Mouse (Mus musculus) cerebellum, adult 8-10 months (tissue): Measurements from ENCODE around the gene Fggy.

Experiments used
- DNase-seq: peaks from one replicate; pipeline ENCODE4 v3.0.0; 2022

Gene Fggy

GRCm38 (mm10) chr4:95733397-95734249, 176.3 kb downstream of the Fggy start:
- no peak for DNase-seq

GRCm38 (mm10) chr4:95735967-95736366, 178.7 kb downstream of the Fggy start:
- DNase-seq = no peak

- no peak for DNase-seq
These were observed 179.4 kb downstream of the Fggy start for GRCm38 (mm10) chr4:95736674-95737073.

- DNase-seq = no peak
These were observed 180.9 kb downstream of the Fggy start for GRCm38 (mm10) chr4:95738179-95738578.

GRCm38 (mm10) chr4:95738725-95739124, 181.4 kb downstream of the Fggy start:
- no peak for DNase-seq

GRCm38 (mm10) chr4:95741115-95741734, 183.9 kb downstream of the Fggy start:
- no peak for DNase-seq

- DNase-seq = no peak
These were observed 185.7 kb downstream of the Fggy start for GRCm38 (mm10) chr4:95742986-95743385.

GRCm38 (mm10) chr4:95746954-95747353, 189.6 kb downstream of the Fggy start:
- no peak for DNase-seq

GRCm38 (mm10) chr4:95747415-95748202, 190.3 kb downstream of the Fggy start:
- DNase-seq = no peak

- DNase-seq = no peak
These were observed 192.9 kb downstream of the Fggy start for GRCm38 (mm10) chr4:95750186-95750585.

GRCm38 (mm10) chr4:95752538-95753188, 195.4 kb downstream of the Fggy start:
- DNase-seq = no peak

- no peak for DNase-seq
These were observed 201.9 kb downstream of the Fggy start for GRCm38 (mm10) chr4:95759027-95759731.

- no peak for DNase-seq
These were observed 208.1 kb downstream of the Fggy start for GRCm38 (mm10) chr4:95765359-95765758.

GRCm38 (mm10) chr4:95770469-95770868, 213.2 kb downstream of the Fggy start:
- no peak for DNase-seq

GRCm38 (mm10) chr4:95771542-95771941, 214.2 kb downstream of the Fggy start:
- no peak for DNase-seq

- DNase-seq = no peak
These were observed 214.6 kb downstream of the Fggy start for GRCm38 (mm10) chr4:95771945-95772344.

GRCm38 (mm10) chr4:95772663-95773062, 215.4 kb downstream of the Fggy start:
- no peak for DNase-seq

- no peak for DNase-seq
These were observed 218.3 kb downstream of the Fggy start for GRCm38 (mm10) chr4:95775574-95775973.

GRCm38 (mm10) chr4:95777839-95778238, 220.5 kb downstream of the Fggy start:
- no peak for DNase-seq

- no peak for DNase-seq
These were observed 221.2 kb downstream of the Fggy start for GRCm38 (mm10) chr4:95778528-95778927.

GRCm38 (mm10) chr4:95784146-95784895, 227.0 kb downstream of the Fggy start:
- no peak for DNase-seq

- no peak for DNase-seq
These were observed 230.3 kb downstream of the Fggy start for GRCm38 (mm10) chr4:95787609-95788008.
